Mouse (Mus musculus) monocyte, adult 2 months (primary cell): ENCODE measurements around the gene Prdx2.

Source experiments
- DNase-seq, 2 experiments: peaks; one replicate each; pipeline ENCODE4 v3.0.0; 2022; ENCODE audit warnings: low spot score in 2 of 2, low read depth in 1 of 2

Gene Prdx2

GRCm38 (mm10) chr8:84969241-84970134 is at the start of gene Prdx2, which contains the start of the genes Gm49661 and Rnaseh2a:
Gene Prdx2, plus strand, starts transcription at chr8:84969587.
Gene Gm49661, minus strand, starts transcription at chr8:84969433.
Gene Rnaseh2a, minus strand, starts transcription at chr8:84969767.
- no peak for DNase-seq

- DNase-seq: no peak
These were observed 47.8 kb upstream of the Prdx2 start for GRCm38 (mm10) chr8:84921596-84921995.

- DNase-seq: no peak
These were observed 43.8 kb upstream of the Prdx2 start for GRCm38 (mm10) chr8:84925557-84925956.

GRCm38 (mm10) chr8:84927513-84927912 is 41.9 kb upstream of the Prdx2 start:
- DNase-seq: no peak

- DNase-seq: no peak
These were observed 40.7 kb upstream of the Prdx2 start for GRCm38 (mm10) chr8:84928456-84929306.

GRCm38 (mm10) chr8:84930582-84930981 is 38.8 kb upstream of the Prdx2 start:
- DNase-seq: no peak

GRCm38 (mm10) chr8:84933767-84934559 is 35.4 kb upstream of the Prdx2 start:
- no peak for DNase-seq

GRCm38 (mm10) chr8:84934860-84935259 is 34.5 kb upstream of the Prdx2 start:
- no peak for DNase-seq

- DNase-seq: no peak
These were observed 33.9 kb upstream of the Prdx2 start for GRCm38 (mm10) chr8:84935489-84935888.

- DNase-seq: no peak
These were observed 33.1 kb upstream of the Prdx2 start for GRCm38 (mm10) chr8:84936041-84936961.

- DNase-seq: no peak
These were observed 32.3 kb upstream of the Prdx2 start, which contains the start of gene Mast1 for GRCm38 (mm10) chr8:84936962-84937546. Gene Mast1, minus strand, starts transcription at chr8:84937359.

GRCm38 (mm10) chr8:84937620-84938485 is 31.5 kb upstream of the Prdx2 start:
- DNase-seq: no peak

GRCm38 (mm10) chr8:84943699-84944098 is 25.7 kb upstream of the Prdx2 start:
- no peak for DNase-seq

GRCm38 (mm10) chr8:84944478-84945160 is 24.8 kb upstream of the Prdx2 start:
- no peak for DNase-seq

- no peak for DNase-seq
These were observed 24.2 kb upstream of the Prdx2 start for GRCm38 (mm10) chr8:84945235-84945632.

GRCm38 (mm10) chr8:84945633-84946527 is 23.5 kb upstream of the Prdx2 start:
- no peak for DNase-seq
